Mouse (Mus musculus) CH12.LX (cell line): Measurements from ENCODE around the gene Rock2. TPM values are rescaled to one million over a fixed set of nuclear protein-coding genes. Genes with fewer than 3 reads are reported as not detected.

Experiments used
- DNase-seq: peaks from one replicate; pipeline ENCODE4 v3.0.0-alpha.2; 2013; ENCODE audit errors: extremely low read depth
- H3K27ac ChIP-seq: 2 replicates; pipeline ENCODE4 v1.5.1; 2012; ENCODE audit warnings: low read depth, mild to moderate bottlenecking, control low read depth, moderate library complexity; ENCODE audit not compliant: insufficient read depth
- H3K27me3 ChIP-seq: replicated peaks from 2 replicates; pipeline ENCODE3; 2012; ENCODE audit warnings: inconsistent platforms
- H3K36me3 ChIP-seq, 2 experiments: replicated peaks in 1 of 2; 2 replicates each; pipeline versions ENCODE3 to v1.6.1; 2012; ENCODE audit warnings: inconsistent platforms in 1 of 2, low read length in 1 of 2, mild to moderate bottlenecking in 1 of 2, mixed read lengths in 1 of 2, moderate library complexity in 1 of 2; ENCODE audit not compliant: control insufficient read depth in 1 of 2, insufficient read depth in 1 of 2
- H3K4me1 ChIP-seq, 2 experiments: 2 replicates each; pipeline ENCODE4 v1.6.1; 2012; ENCODE audit warnings: inconsistent platforms in 1 of 2, moderate library complexity in 1 of 2; ENCODE audit not compliant: insufficient read depth in 2 of 2, control insufficient read depth in 1 of 2
- H3K4me2 ChIP-seq: 2 replicates; pipeline ENCODE4 v1.6.1; 2012; ENCODE audit warnings: low read depth, mild to moderate bottlenecking, control low read depth; ENCODE audit not compliant: poor library complexity, insufficient read depth, severe bottlenecking
- H3K4me3 ChIP-seq, 3 experiments: fragments of 150-350 bp in 1 of 3; sonication (generic) in 1 of 3; replicated peaks in 1 of 3; 2 replicates each; pipeline versions ENCODE3 to v1.5.1; 2011 to 2012; ENCODE audit warnings: low read depth in 2 of 3, low read length in 2 of 3, mild to moderate bottlenecking in 2 of 3, moderate library complexity in 2 of 3, control low read depth in 1 of 3, improper control_type of control experiment in 1 of 3, inconsistent platforms in 1 of 3, mixed read lengths in 1 of 3; ENCODE audit not compliant: poor library complexity in 1 of 3
- H3K79me2 ChIP-seq: replicated peaks from 2 replicates; pipeline ENCODE4 v1.6.1; 2012; ENCODE audit warnings: mild to moderate bottlenecking, moderate library complexity; ENCODE audit not compliant: control insufficient read depth, poor library complexity, insufficient read depth, severe bottlenecking; ENCODE audit errors: extremely low read depth
- H3K9ac ChIP-seq: 2 replicates; pipeline ENCODE4 v1.6.1; 2012; ENCODE audit warnings: low read depth, mild to moderate bottlenecking, control low read depth, moderate library complexity; ENCODE audit not compliant: insufficient read depth
- H3K9me3 ChIP-seq: replicated peaks from 2 replicates; pipeline ENCODE3; 2012; ENCODE audit warnings: low read length, inconsistent platforms, mixed read lengths
- BHLHE40 ChIP-seq: IDR thresholded peaks from 2 replicates; pipeline ENCODE4 v1.6.1; 2011; ENCODE audit warnings: mild to moderate bottlenecking, low read depth, low read length, improper control_type of control experiment
- CHD1 ChIP-seq: IDR thresholded peaks from 2 replicates; pipeline ENCODE4 v1.6.1; 2012; ENCODE audit warnings: low read depth, low read length, improper control_type of control experiment, inconsistent platforms
- CTCF ChIP-seq, 2 experiments: IDR thresholded peaks in 1 of 2; conservative IDR thresholded peaks in 1 of 2; 2 replicates each; pipeline ENCODE4 v1.5.1; 2011 to 2012; ENCODE audit warnings: low read depth in 2 of 2, low read length in 2 of 2, improper control_type of control experiment in 1 of 2, inconsistent platforms in 1 of 2, mild to moderate bottlenecking in 1 of 2, moderate library complexity in 1 of 2
- E2F4 ChIP-seq: IDR thresholded peaks from 2 replicates; pipeline ENCODE4 v1.6.1; 2011; ENCODE audit warnings: low read depth, low read length, improper control_type of control experiment; ENCODE audit not compliant: insufficient replicate concordance
- EP300 ChIP-seq: IDR thresholded peaks from 2 replicates; pipeline ENCODE4 v1.6.1; 2011; ENCODE audit warnings: low read length, improper control_type of control experiment
- ETS1 ChIP-seq: conservative IDR thresholded peaks from 2 replicates; pipeline ENCODE4 v1.6.1; 2012; ENCODE audit warnings: low read depth, mild to moderate bottlenecking, inconsistent platforms, low read length, improper control_type of control experiment, moderate library complexity
- GABPA ChIP-seq: IDR thresholded peaks from 2 replicates; pipeline ENCODE4 v1.6.1; 2012; ENCODE audit warnings: low read depth, low read length, improper control_type of control experiment, inconsistent platforms; ENCODE audit not compliant: insufficient replicate concordance
- IRF4 ChIP-seq: IDR thresholded peaks from 2 replicates; pipeline ENCODE4 v1.6.1; 2014; ENCODE audit warnings: low read depth, mild to moderate bottlenecking, inconsistent platforms, low read length, improper control_type of control experiment
- JUN ChIP-seq: IDR thresholded peaks from 2 replicates; pipeline ENCODE4 v1.6.1; 2011; ENCODE audit warnings: low read depth, mild to moderate bottlenecking, low read length, improper control_type of control experiment, moderate library complexity; ENCODE audit not compliant: insufficient read depth
- JUND ChIP-seq: conservative IDR thresholded peaks from 2 replicates; pipeline ENCODE4 v1.6.1; 2011; ENCODE audit warnings: low read depth, low read length, improper control_type of control experiment
- KAT2A ChIP-seq: IDR thresholded peaks from 2 replicates; pipeline ENCODE4 v1.6.1; 2012; ENCODE audit warnings: low read length, improper control_type of control experiment, inconsistent platforms; ENCODE audit not compliant: insufficient replicate concordance
- MAFK ChIP-seq: IDR thresholded peaks from 2 replicates; pipeline ENCODE4 v1.6.1; 2011; ENCODE audit warnings: low read length, improper control_type of control experiment; ENCODE audit not compliant: insufficient replicate concordance
- MAX ChIP-seq: IDR thresholded peaks from 2 replicates; pipeline ENCODE4 v1.6.1; 2011; ENCODE audit warnings: low read length, improper control_type of control experiment
- MAZ ChIP-seq: IDR thresholded peaks from 2 replicates; pipeline ENCODE4 v1.6.1; 2012; ENCODE audit warnings: low read depth, mild to moderate bottlenecking, inconsistent platforms, low read length, improper control_type of control experiment, moderate library complexity
- MYC ChIP-seq: IDR thresholded peaks from 2 replicates; pipeline ENCODE4 v1.6.1; 2011; ENCODE audit warnings: low read depth, mild to moderate bottlenecking, improper control_type of control experiment, low read length
- NRF1 ChIP-seq: IDR thresholded peaks from 2 replicates; pipeline ENCODE4 v1.6.1; 2014; ENCODE audit warnings: low read depth, mild to moderate bottlenecking, inconsistent platforms, low read length, improper control_type of control experiment, moderate library complexity
- PAX5 ChIP-seq: IDR thresholded peaks from 2 replicates; pipeline ENCODE4 v1.6.1; 2012; ENCODE audit warnings: low read length, inconsistent platforms, mixed read lengths
- POLR2A ChIP-seq: IDR thresholded peaks from 2 replicates; pipeline ENCODE4 v1.6.1; 2011; ENCODE audit warnings: low read depth, mild to moderate bottlenecking, improper control_type of control experiment, low read length
- RAD21 ChIP-seq: IDR thresholded peaks from 2 replicates; pipeline ENCODE4 v1.6.1; 2011; ENCODE audit warnings: low read depth, mild to moderate bottlenecking, low read length, improper control_type of control experiment, moderate library complexity
- RCOR1 ChIP-seq: conservative IDR thresholded peaks from 2 replicates; pipeline ENCODE4 v1.6.1; 2012; ENCODE audit warnings: low read depth, mild to moderate bottlenecking, inconsistent platforms, low read length, improper control_type of control experiment
- SIN3A ChIP-seq: IDR thresholded peaks from 2 replicates; pipeline ENCODE4 v1.6.1; 2012; ENCODE audit warnings: low read length, improper control_type of control experiment, inconsistent platforms
- SMC3 ChIP-seq: IDR thresholded peaks from 2 replicates; pipeline ENCODE4 v1.6.1; 2011; ENCODE audit warnings: low read depth, low read length, improper control_type of control experiment
- TBP ChIP-seq: conservative IDR thresholded peaks from 2 replicates; pipeline ENCODE4 v1.6.1; 2011; ENCODE audit warnings: low read depth, low read length, improper control_type of control experiment
- TCF12 ChIP-seq: IDR thresholded peaks from 2 replicates; pipeline ENCODE4 v1.6.1; 2014; ENCODE audit warnings: low read depth, mild to moderate bottlenecking, inconsistent platforms, low read length, improper control_type of control experiment
- UBTF ChIP-seq: IDR thresholded peaks from 2 replicates; pipeline ENCODE4 v1.6.1; 2012; ENCODE audit warnings: low read depth, mild to moderate bottlenecking, inconsistent platforms, low read length, improper control_type of control experiment, moderate library complexity
- USF1 ChIP-seq: IDR thresholded peaks from 2 replicates; pipeline ENCODE4 v1.6.1; 2014; ENCODE audit warnings: low read depth, mild to moderate bottlenecking, inconsistent platforms, low read length, improper control_type of control experiment
- USF2 ChIP-seq: conservative IDR thresholded peaks from 2 replicates; pipeline ENCODE4 v1.6.1; 2011; ENCODE audit warnings: low read depth, low read length, improper control_type of control experiment
- ZC3H11A ChIP-seq: IDR thresholded peaks from 2 replicates; pipeline ENCODE4 v1.6.1; 2012; ENCODE audit warnings: low read depth, mild to moderate bottlenecking, inconsistent platforms, low read length, improper control_type of control experiment
- ZKSCAN1 ChIP-seq: IDR thresholded peaks from 2 replicates; pipeline ENCODE4 v1.6.1; 2012; ENCODE audit warnings: low read depth, inconsistent platforms, low read length, improper control_type of control experiment, borderline replicate concordance
- ZMIZ1 ChIP-seq: IDR thresholded peaks from 2 replicates; pipeline ENCODE4 v1.6.1; 2012; ENCODE audit warnings: low read depth, mild to moderate bottlenecking, inconsistent platforms, low read length, improper control_type of control experiment
- dilution Hi-C: fragments of 300-500 bp; cut with MboI; formaldehyde crosslinking; loops from 2 replicates; pipeline ENCODE4 v1.14.3; 2020; ENCODE audit warnings: low sequenced_read_pairs; ENCODE audit not compliant: extremely low pct_unique_long_range_greater_than_20kb, extremely low pct_ligation_motif_present
- in situ Hi-C: fragments of 300-500 bp; cut with MboI; formaldehyde crosslinking; loops from 3 replicates; pipeline ENCODE4 v1.14.3; 2019; ENCODE audit warnings: low sequenced_read_pairs, low pct_ligation_motif_present, low pct_unique_long_range_greater_than_20kb, mixed read lengths
- polyA plus RNA-seq: library from polyadenylated mRNA; unstranded; fragments of >175 nt; gene quantifications from 2 replicates; pipeline ENCODE4 v1.2.1, GENCODE M21; 2012; ENCODE audit warnings: low read depth; ENCODE audit not compliant: insufficient read length
- total RNA-seq, 2 experiments: library from RNA; depleted of rRNA; stranded (reverse); fragments of 300-350 nt in 1 of 2; fragments of >200 nt in 1 of 2; gene quantifications; 2 replicates each; pipeline ENCODE4 v1.2.3; 2012 to 2014

Rock2 gene
- total and polyA plus RNA-seq, 3 experiments: 39.1 to 49.9 (median 40.3) TPM

DNA sequence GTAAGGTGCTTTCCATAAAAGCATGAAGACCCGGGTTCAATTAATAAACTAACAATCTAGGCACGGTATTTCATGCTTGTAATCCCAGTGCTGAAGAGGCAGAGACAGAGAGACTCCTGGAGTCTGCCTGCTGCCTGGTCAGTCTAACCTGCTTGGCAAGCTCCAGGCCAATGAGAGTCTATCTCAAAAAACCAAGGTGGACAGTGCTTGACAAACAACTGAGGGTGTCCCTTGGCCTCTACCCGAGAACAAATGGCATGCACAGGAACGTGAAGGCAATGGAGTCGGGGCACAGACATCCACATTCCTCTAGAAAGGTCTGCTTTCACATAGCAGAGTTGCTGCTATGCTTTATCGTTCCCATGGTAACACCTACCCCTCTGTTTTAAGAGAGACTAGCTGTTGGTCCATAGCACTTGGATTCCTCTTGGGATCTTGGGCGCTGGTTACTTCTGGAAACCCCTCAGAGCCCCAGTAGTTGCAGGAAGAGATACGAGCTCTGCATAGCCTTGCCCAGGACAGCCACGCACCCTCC lies 24.8 kb upstream of the Rock2 start:
- TF ChIP-seq ETS1 (no peak), SIN3A (no peak), PAX5 (no peak), MAZ (no peak)
- Histone ChIP-seq H3K79me2 (no peaks in the 10 kb centered on the region), H3K4me2 (peak overlapping the region; percentile 80), H3K27me3 (no peaks in the 10 kb centered on the region), H3K9ac (peak overlapping the region; percentile 52), H3K4me1 (peaks cover 53 to 97% of the 10 kb centered on the region in 2 experiments), H3K4me3 (peak overlapping the region in 2 of 3 experiments; percentile 6 to 9), H3K27ac (peak overlapping the region; percentile 96), H3K36me3 (no peaks in the 10 kb centered on the region), H3K9me3 (no peaks in the 10 kb centered on the region)
- dilution Hi-C loops: no loop called here
- in situ Hi-C loops: no loop called here
- DNase-seq: no peak

DNA sequence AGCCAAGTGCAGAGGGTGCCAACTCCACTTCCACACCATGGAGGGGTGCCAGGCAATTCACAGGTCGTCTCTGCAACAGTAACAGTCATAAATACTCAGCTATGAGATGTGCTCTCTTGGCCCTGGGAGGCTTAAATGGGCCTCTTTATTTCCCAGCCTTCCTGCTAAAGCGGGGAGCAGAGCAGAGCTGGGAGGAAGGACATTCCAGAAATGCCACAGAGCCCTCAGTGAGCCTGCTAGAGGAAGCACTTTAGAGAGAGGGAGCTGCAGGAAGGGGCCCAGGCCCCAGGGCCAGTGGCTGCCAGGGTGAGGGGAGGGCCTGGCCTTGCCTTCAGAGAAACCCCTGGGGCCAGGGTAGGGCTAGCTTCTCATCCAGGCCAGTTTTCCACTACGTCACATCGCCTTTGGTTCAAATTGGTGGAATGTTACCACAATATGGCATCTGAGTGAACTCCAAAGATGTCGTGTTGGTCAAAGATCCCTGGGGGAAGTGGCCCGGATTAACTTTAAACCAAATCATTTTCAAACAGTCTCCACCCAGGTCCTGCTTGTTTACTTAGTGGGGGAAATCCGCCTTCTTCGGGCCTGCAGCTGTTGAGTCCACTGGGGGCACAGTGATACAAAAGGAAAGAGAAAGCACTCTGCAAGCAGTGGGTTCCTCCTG lies 24.2 kb upstream of the Rock2 start:
- peak overlapping the region; percentile 96 for H3K27ac ChIP-seq
- H3K4me2 ChIP-seq: peak overlapping the region; percentile 80
- H3K36me3 ChIP-seq: no peaks in the 10 kb centered on the region
- H3K9me3 ChIP-seq: no peaks in the 10 kb centered on the region
- H3K4me3 ChIP-seq: peak overlapping the region in 2 of 3 experiments; percentile 6 to 9
- H3K27me3 ChIP-seq: no peaks in the 10 kb centered on the region
- H3K9ac ChIP-seq: peak overlapping the region; percentile 52
- DNase-seq: peak; percentile 87
- H3K4me1 ChIP-seq: peaks cover 57 to 97% of the 10 kb centered on the region in 2 experiments
- in situ Hi-C loops: no loop called here
- dilution Hi-C loops: no loop called here
- H3K79me2 ChIP-seq: no peaks in the 10 kb centered on the region
- TF ChIP-seq TCF12 (peak; percentile 97), ETS1 (peak; percentile 97), GABPA (no peak), IRF4 (peak; percentile 93), RAD21 (peak; percentile 17), JUND (peak; percentile 75), TBP (peak; percentile 48; the same call in 1 of the 2 replicates), MAX (no peak; the same call in 1 of the 2 replicates), BHLHE40 (no peak; the same call in 1 of the 2 replicates), NRF1 (0 out of 2 replicates have a peak, but pooled peaks have one; percentile 28), SIN3A (peak; percentile 91), ZMIZ1 (peak; percentile 72), MYC (no peak), USF2 (no peak), RCOR1 (no peak; the same call in 1 of the 2 replicates), MAFK (no peak), POLR2A (peak; percentile 23; the same call in 1 of the 2 replicates), ZC3H11A (no peak), USF1 (no peak), CTCF (conservative IDR thresholded peaks at IDR 0.05 in 1 of 2, IDR thresholded peaks at IDR 0.05 in 1 of 2; ENCODE audit: low read depth in 2 of 2, low read length in 2 of 2) (no peak), JUN (peak; percentile 64; the same call in 1 of the 2 replicates), EP300 (peak; percentile 92), MAZ (peak; percentile 90), UBTF (0 out of 2 replicates have a peak, but pooled peaks have one; percentile 13), PAX5 (no peak), E2F4 (no peak), ZKSCAN1 (no peak), KAT2A (no peak), CHD1 (peak; percentile 72; the same call in 1 of the 2 replicates), SMC3 (no peak)
